Mouse (Mus musculus): ENCODE results near the gene Gm3676.
"Not testable (repeated sequence)": the region's sequence is repeated elsewhere in the genome, so short reads cannot be mapped to it uniquely, and the experiment has no call there.

Gene Gm3676

DNA sequence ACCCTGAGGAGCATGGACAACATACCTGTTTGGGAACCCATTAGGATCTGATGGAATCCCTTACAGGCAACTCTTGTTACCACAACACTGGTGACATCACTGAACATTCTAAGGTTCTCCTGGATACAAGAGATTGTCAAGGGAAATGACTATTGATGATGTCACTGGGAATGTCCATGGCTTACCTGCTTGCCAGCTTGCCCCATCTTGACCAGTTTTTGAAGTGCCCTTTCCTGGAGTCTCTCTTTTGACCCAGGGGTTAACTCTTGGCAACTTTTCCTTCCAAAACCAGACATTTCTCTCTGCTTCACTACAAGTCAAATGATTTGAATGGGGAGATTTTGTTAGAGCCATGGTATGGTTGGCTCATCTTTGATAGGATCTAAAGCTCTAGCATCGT lies at the start of gene Gm3676:
TSS of gene Gm3676 (minus strand) at position 101 of the 400 bp plus-strand sequence.
- not testable (repeated sequence) for DNase-seq (ENCODE audit: low read depth)

DNA sequence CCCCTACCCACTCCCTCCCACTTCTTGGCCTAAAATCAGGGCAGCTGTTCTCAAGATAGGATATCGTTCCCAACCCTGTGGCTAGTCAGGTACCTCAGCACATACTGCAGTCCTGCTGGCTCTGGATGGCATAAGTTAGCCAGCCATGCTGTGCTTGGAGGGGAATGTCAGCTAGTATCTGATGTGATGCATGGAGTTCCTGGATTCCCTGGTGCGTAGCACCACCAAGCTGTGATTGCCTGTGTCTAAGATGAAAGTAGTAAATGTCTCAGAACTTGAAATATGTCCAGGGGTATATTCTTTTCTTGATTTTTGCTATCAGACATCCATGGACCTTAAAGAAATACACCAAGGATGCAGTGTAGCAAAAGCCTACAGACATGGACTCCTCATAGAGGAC lies 1.9 kb upstream of the Gm3676 start:
- not testable (repeated sequence) for DNase-seq (ENCODE audit: low read depth)

DNA sequence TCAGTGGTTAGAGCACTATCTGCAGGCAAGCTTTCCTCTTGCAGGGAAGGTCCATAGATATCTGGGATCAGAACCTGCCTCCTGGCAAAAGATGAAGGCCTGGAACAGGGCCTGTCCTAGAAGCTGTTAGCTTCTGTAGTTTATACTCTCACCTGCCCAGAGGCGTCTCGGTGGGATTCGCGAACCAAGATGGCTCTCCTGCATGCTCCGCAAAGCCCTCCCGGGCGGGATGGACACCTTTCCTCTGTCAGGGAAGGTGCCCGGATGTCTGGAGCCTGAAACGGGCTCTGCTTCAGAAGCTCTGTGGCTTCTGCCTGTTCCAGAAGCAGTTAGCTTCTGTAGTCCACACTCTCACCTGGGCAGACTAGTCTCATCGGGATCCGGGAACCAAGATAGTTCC lies 16.1 kb downstream of the Gm3676 start:
- not testable (repeated sequence) for DNase-seq (ENCODE audit: low read depth)

DNA sequence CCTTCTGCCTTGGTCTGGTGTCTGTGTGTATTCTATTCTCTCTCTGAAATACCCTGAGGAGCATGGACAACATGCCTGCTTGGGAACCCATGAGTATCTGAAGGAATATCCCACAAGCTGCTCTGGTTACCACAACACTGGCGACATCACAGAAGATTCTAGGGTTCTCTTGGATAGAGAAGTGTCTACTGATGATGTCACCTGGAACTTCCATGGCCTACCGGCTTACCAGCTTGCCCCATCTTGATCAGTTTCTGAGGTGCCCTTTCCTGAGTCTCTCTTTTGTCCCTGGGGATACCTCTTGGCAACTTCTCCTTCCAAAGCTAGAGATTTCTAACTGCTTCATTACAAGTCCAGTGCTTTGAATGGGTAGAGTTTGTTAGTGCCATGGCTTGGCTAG lies 21.8 kb downstream of the Gm3676 start, which contains the start of gene Gm3072:
TSS of gene Gm3072 (minus strand) at position 101 of the 400 bp plus-strand sequence.
- DNase-seq (ENCODE audit: low read depth), result not testable (repeated sequence)

DNA sequence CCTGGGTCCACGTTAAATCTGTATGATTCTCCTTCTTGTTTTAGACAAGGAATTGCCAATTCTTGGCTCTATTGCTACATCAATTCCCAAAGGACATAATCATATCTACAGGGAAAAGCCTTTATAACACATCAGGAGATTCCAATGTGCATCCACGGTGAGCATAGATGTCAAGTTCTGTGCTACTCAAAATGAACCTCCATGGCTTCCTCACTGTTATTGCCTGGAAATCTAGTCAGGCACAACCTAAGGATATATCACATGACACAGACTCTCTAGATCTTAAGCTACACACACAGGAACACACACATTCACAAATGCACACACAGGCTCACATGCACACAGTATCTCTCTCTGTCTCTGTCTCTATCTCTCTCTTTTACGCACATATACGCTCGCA lies 23.8 kb downstream of the Gm3676 start:
- not testable (repeated sequence) for DNase-seq (ENCODE audit: low read depth)

DNA sequence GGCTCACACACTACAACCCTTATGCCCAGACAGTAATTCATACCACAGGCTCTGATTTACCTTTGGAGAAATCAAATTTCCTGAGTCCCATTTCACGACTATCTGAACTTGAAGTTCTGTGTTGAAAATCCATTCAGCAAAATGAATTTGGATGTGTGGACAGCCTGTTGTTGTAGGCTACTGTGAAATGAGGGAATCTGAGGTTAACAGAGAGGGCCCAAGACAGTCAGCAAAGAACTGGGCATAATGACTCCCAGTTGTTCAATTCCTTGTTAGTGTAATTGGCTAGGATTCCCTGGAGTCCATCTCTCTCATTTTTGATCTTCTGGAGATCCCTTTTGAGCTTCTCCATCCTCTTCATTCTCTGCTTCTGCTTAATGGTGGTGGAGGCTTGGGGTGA lies 35.6 kb downstream of the Gm3676 start:
- DNase-seq (ENCODE audit: low read depth), result not testable (repeated sequence)

DNA sequence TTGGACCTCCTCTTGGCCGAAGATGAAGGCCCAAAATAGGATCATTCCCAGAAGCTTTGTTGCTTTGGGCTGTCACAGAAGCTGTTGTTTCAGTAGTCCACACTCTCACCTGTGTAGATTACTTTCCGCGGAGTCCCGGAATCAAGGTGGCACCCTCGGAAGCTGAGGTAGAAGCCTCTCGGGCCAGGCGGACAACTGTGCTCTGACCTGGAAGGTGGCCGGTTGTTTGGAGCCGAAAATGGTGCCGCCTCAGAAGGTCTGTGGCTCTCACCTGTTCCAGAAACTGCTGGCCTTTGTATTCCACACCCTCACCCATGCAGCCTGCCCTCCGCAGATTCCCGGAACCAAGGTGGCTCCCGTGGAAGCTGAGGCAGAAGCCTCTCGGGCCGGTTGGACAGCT lies 45.4 kb downstream of the Gm3676 start:
- DNase-seq (ENCODE audit: low read depth), result not testable (repeated sequence)
